In the genomic region with DNA sequence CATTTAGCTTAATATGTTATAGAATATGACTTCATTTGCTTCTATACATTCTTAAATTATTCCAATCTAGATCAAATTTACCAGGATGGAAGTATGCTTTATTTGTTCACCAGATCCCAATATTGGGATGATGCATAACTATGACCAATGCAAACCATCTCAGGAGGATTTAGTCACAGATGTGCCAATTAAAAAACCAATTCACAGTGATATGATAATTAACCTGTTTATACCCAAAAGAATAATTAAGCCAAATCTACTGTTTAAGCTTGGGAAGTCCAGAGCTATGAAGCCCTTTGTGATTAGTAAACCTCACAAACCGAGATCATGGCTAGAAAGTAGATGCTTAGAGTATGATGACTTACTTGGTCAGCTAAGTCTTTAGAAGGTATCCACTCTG, we compare ENCODE assay signal across 16 mouse cellular contexts.
"Had no signal": no experiment of that assay in that cellular context is flagged by ENCODE, and none has a peak within 500 bp of the region (broad histone marks: within the 10 kb centered on the region; RNA-seq: fewer than 3 reads in every experiment).

No protein-coding gene starts in this region.

- H3K27ac ChIP-seq: neural tube, embryonic 13.5 days; neural tube, embryonic 15.5 days; stomach, embryonic 15.5 days; stomach, postnatal 0 days had no signal

- H3K4me1 ChIP-seq: neural tube, embryonic 15.5 days; stomach, embryonic 15.5 days had no signal

- DNase-seq: retina, postnatal 1 day; right cerebral cortex, adult 18-20 months; right cerebral cortex, postnatal 14 days; right cerebral cortex, postnatal 25 days; right cerebral cortex, postnatal 4 days; spleen, adult 18-20 months; thymus, adult 18-20 months; thymus, adult 2 months; thymus, postnatal 14 days; thymus, postnatal 25 days; thymus, postnatal 36 days; thymus, postnatal 4 days had no signal

- H3K9me3 ChIP-seq: neural tube, embryonic 13.5 days; neural tube, embryonic 15.5 days; stomach, embryonic 15.5 days had no signal

- H3K4me3 ChIP-seq: neural tube, embryonic 13.5 days; neural tube, embryonic 15.5 days; stomach, embryonic 15.5 days had no signal

- H3K4me2 ChIP-seq: neural tube, embryonic 13.5 days; neural tube, embryonic 15.5 days; stomach, embryonic 15.5 days had no signal

- H3K9ac ChIP-seq: neural tube, embryonic 13.5 days; neural tube, embryonic 15.5 days; stomach, embryonic 15.5 days had no signal

- H3K27me3 ChIP-seq: neural tube, embryonic 13.5 days; neural tube, embryonic 15.5 days; stomach, embryonic 15.5 days had no signal

- H3K36me3 ChIP-seq: neural tube, embryonic 13.5 days; neural tube, embryonic 15.5 days; stomach, embryonic 15.5 days had no signal
